8 mouse cellular contexts compared by ENCODE assay signal in the genomic region with DNA sequence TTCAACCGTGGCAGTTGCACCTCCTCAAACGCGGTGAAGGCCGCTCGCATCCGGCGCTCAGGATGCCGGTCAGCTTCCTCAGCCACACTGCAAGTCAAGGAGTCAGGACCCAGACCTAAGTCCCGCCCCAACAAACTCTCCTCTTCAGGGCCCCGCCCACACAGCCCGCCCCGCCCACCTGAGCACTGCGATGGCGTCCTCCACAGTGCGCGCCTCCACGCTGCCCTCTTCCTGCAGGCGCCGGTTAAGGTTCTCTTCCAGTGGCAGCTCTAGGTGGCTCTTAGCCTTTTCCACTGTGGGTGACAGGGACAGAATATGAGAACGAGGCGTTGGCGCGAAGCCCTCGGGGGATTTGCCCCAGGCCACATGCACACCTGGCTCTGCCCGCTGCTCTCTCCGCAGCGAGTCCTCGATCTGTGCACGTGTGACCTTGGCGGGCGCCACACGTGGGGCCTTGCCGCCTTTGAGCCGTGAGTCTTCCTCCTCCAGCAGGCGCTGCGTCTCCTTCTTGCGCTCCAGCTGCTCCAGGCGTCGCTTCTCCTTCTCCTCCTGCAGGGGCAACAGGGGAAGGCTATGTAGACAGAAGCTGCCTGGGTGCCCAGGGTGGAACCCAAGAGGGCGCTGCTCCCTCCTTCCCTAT. TPM values are rescaled to one million over a fixed set of nuclear protein-coding genes. Genes with fewer than 3 reads are reported as not detected.
A peak's percentile ranks its signal among the peaks of the same experiment; 100 is the strongest.
DNase-seq lines count a peak whose midpoint lies in the region; ATAC-seq lines count a peak whose summit lies in the region.

No protein-coding gene starts in this region.

- peak; percentile 44 for DNase-seq in right cerebral cortex, postnatal 14 days
- DNase-seq in right cerebral cortex, postnatal 25 days = no peak
- DNase-seq in forebrain, embryonic 10.5 days (ENCODE audit: extremely low spot score, low spot score) = peak; percentile 72
- DNase-seq in lung, postnatal 10 days = peak; percentile 73
- peak; percentile 57 for DNase-seq in retina, postnatal 1 day
- DNase-seq in gastrocnemius, postnatal 14 days = no peak
- no peak for DNase-seq in cerebellum, adult 18-20 months

- peaks cover 26% of the 10 kb centered on the region for H3K27me3 ChIP-seq in forebrain, embryonic 10.5 days (ENCODE audit: poor library complexity, severe bottlenecking)
- H3K27me3 ChIP-seq in kidney, embryonic 14.5 days (ENCODE audit: control insufficient read depth, insufficient read depth, low read length) = peaks cover 9% of the 10 kb centered on the region

- H3K9me3 ChIP-seq in forebrain, embryonic 10.5 days = no peaks in the 10 kb centered on the region
- no peaks in the 10 kb centered on the region for H3K9me3 ChIP-seq in kidney, embryonic 14.5 days (ENCODE audit: control insufficient read depth, low read length)

- peaks cover 76% of the 10 kb centered on the region for H3K4me1 ChIP-seq in forebrain, embryonic 10.5 days
- peaks cover 34% of the 10 kb centered on the region for H3K4me1 ChIP-seq in kidney, embryonic 14.5 days (ENCODE audit: control insufficient read depth, insufficient read depth, low read length)

- peak overlapping the region; percentile 9; the same call in 1 of the 2 replicates for H3K9ac ChIP-seq in kidney, embryonic 14.5 days (ENCODE audit: low read depth, low read length)

- H3K4me2 ChIP-seq in kidney, embryonic 14.5 days (replicated peaks; ENCODE audit: low read depth, low read length) = peak overlapping the region; percentile 23

- peaks cover 16% of the 10 kb centered on the region for H3K36me3 ChIP-seq in forebrain, embryonic 10.5 days (replicated peaks)
- peaks cover 6% of the 10 kb centered on the region; the same call in 1 of the 2 replicates for H3K36me3 ChIP-seq in kidney, embryonic 14.5 days (ENCODE audit: control insufficient read depth, insufficient read depth, low read length)

- no peak for ATAC-seq in kidney, embryonic 14.5 days (ENCODE audit: low FRiP score, low TSS enrichment)

- intact Hi-C loops in gastrocnemius, postnatal 14 days (cut with DNase I; ENCODE audit: low total_unique reads) = loop anchor here (2.0 kb wide), 1 partner anchor 24 kb away; no protein-coding TSS in a partner anchor

- WGBS in forebrain, embryonic 10.5 days = 11% methylated on average over 40 of the region's 40 CpGs
- WGBS in kidney, embryonic 14.5 days = 18% methylated on average over 40 of the region's 40 CpGs

- peak overlapping the region; percentile 42 for H3K4me3 ChIP-seq in forebrain, embryonic 10.5 days
- peak overlapping the region; percentile 8; the same call in 1 of the 2 replicates for H3K4me3 ChIP-seq in kidney, embryonic 14.5 days (ENCODE audit: low read length)

- H3K27ac ChIP-seq in forebrain, embryonic 10.5 days = peak overlapping the region; percentile 74
- no peak overlapping the region for H3K27ac ChIP-seq in kidney, embryonic 14.5 days (ENCODE audit: low read depth, low read length)

RNA-seq across cellular contexts. Expression of gene Ccdc124, which starts 5.1 kb away (rescaled TPM):
- 184 and 186 TPM in 2 replicates for polyA plus RNA-seq in forebrain, embryonic 10.5 days (2016; fragmentation: Nextera tagmentation; extraction: Ambion mirVana)
- 117 and 142 TPM in 2 replicates for polyA plus RNA-seq in kidney, embryonic 14.5 days (2014; fragmentation: Nextera tagmentation; extraction: Ambion mirVana)
- total RNA-seq in gastrocnemius, postnatal 14 days (2021) = 10 to 100 TPM; 50.3 to 50.9 TPM

RNA-seq across cellular contexts. Expression of gene Kcnn1, which starts 5.6 kb away (rescaled TPM):
- 4.7 and 5.9 TPM in 2 replicates for polyA plus RNA-seq in forebrain, embryonic 10.5 days (2016; fragmentation: Nextera tagmentation; extraction: Ambion mirVana)
- polyA plus RNA-seq in kidney, embryonic 14.5 days (2014; fragmentation: Nextera tagmentation; extraction: Ambion mirVana) = 2.5 and 2.6 TPM in 2 replicates
- 1 to 10 TPM; 5.4 to 6.6 TPM for total RNA-seq in gastrocnemius, postnatal 14 days (2021)

RNA-seq across cellular contexts. Expression of gene Slc5a5, which starts 23.9 kb away (rescaled TPM):
- polyA plus RNA-seq in forebrain, embryonic 10.5 days (2016; fragmentation: Nextera tagmentation; extraction: Ambion mirVana) = 0.36 and 0.38 TPM in 2 replicates
- 0.09 and 0.19 TPM in 2 replicates for polyA plus RNA-seq in kidney, embryonic 14.5 days (2014; fragmentation: Nextera tagmentation; extraction: Ambion mirVana)
- total RNA-seq in gastrocnemius, postnatal 14 days (2021) = under 1 TPM in 1 of 2 experiments, not detected in 1; 0.08 TPM

RNA-seq across cellular contexts. Expression of gene Rpl18a, which starts 28.5 kb away (rescaled TPM):
- polyA plus RNA-seq in forebrain, embryonic 10.5 days (2016; fragmentation: Nextera tagmentation; extraction: Ambion mirVana) = 3,478 and 3,689 TPM in 2 replicates
- 5,375 and 6,285 TPM in 2 replicates for polyA plus RNA-seq in kidney, embryonic 14.5 days (2014; fragmentation: Nextera tagmentation; extraction: Ambion mirVana)
- total RNA-seq in gastrocnemius, postnatal 14 days (2021) = 1,000 to 10,000 TPM; 1,213 to 1,382 TPM

RNA-seq across cellular contexts. Expression of gene Arrdc2, which starts 29.2 kb away (rescaled TPM):
- polyA plus RNA-seq in forebrain, embryonic 10.5 days (2016; fragmentation: Nextera tagmentation; extraction: Ambion mirVana) = 4.8 and 5.7 TPM in 2 replicates
- polyA plus RNA-seq in kidney, embryonic 14.5 days (2014; fragmentation: Nextera tagmentation; extraction: Ambion mirVana) = 4.7 and 5.7 TPM in 2 replicates
- 10 to 100 TPM in 1 of 2 experiments, 1 to 10 TPM in 1; 4.8 to 71.3 TPM for total RNA-seq in gastrocnemius, postnatal 14 days (2021)

Comparison
In these comparisons a context has a peak if more than half of its experiments do, and no peak if none do; other contexts are left out.
1. DNase-seq: peak in right cerebral cortex, postnatal 14 days (single experiment), forebrain, embryonic 10.5 days (single experiment), lung, postnatal 10 days (single experiment) and retina, postnatal 1 day (single experiment); none in right cerebral cortex, postnatal 25 days (single experiment), gastrocnemius, postnatal 14 days (single experiment) and cerebellum, adult 18-20 months (0 of 2).